Mouse (Mus musculus) MEL-GATA-1-ER (cell line): ENCODE results near the gene Hist1h2ad.

Experiments
- DNase-seq: peaks from one replicate; pipeline ENCODE4 v3.0.0-alpha.2; 2012; ENCODE audit warnings: low read depth; ENCODE audit errors: extremely low read depth

The Hist1h2ad gene

GRCm38 (mm10) chr13:23620056-23620732, 46.0 kb downstream of the Hist1h2ad start:
- DNase-seq = peak; percentile 55

GRCm38 (mm10) chr13:23620733-23621531, 46.8 kb downstream of the Hist1h2ad start, which contains the start of gene Hist1h2be:
Gene Hist1h2be (minus strand): TSS chr13:23621124.
- peak; percentile 98 for DNase-seq

GRCm38 (mm10) chr13:23621532-23622174, 47.5 kb downstream of the Hist1h2ad start:
- no peak for DNase-seq

- DNase-seq = peak; percentile 81
These were observed 48.0 kb downstream of the Hist1h2ad start, which contains the start of gene Hist1h1e for GRCm38 (mm10) chr13:23622175-23622671. Gene Hist1h1e (minus strand): TSS chr13:23622558.

- DNase-seq = peak; percentile 39
These were observed 48.8 kb downstream of the Hist1h2ad start for GRCm38 (mm10) chr13:23622861-23623450.
